Mouse (Mus musculus) neural tube, embryonic 12.5 days (tissue): ENCODE measurements around the gene Sdr9c7. TPM values are rescaled to one million over a fixed set of nuclear protein-coding genes. Genes with fewer than 3 reads are reported as not detected.
"Not testable (repeated sequence)": the region's sequence is repeated elsewhere in the genome, so short reads cannot be mapped to it uniquely, and the experiment has no call there.

Source experiments
- ATAC-seq: fragments of 200-750 bp; cut with Nextera tagmentation; 2 replicates; pipeline ENCODE4 v1.8.0; 2017; ENCODE audit warnings: low read depth, mild to moderate bottlenecking, moderate TSS enrichment, moderate library complexity; ENCODE audit not compliant: low FRiP score
- H3K27ac ChIP-seq: fragments of 300-500 bp; sonication (generic); 2 replicates; pipeline ENCODE4 v1.5.1; 2016
- H3K27me3 ChIP-seq: fragments of 300-500 bp; sonication (generic); replicated peaks from 2 replicates; pipeline ENCODE4 v1.6.1; 2016; ENCODE audit warnings: mild to moderate bottlenecking
- H3K36me3 ChIP-seq: fragments of 300-500 bp; sonication (generic); 2 replicates; pipeline ENCODE4 v1.6.1; 2016; ENCODE audit warnings: mild to moderate bottlenecking
- H3K4me1 ChIP-seq: fragments of 300-500 bp; sonication (generic); 2 replicates; pipeline ENCODE4 v1.6.1; 2016
- H3K4me2 ChIP-seq: fragments of 300-500 bp; sonication (generic); replicated peaks from 2 replicates; pipeline ENCODE4 v1.6.1; 2016; ENCODE audit warnings: mild to moderate bottlenecking
- H3K4me3 ChIP-seq: fragments of 300-500 bp; sonication (generic); 2 replicates; pipeline ENCODE4 v1.5.1; 2016
- H3K9ac ChIP-seq: fragments of 300-500 bp; sonication (generic); 2 replicates; pipeline ENCODE4 v1.6.1; 2016; ENCODE audit warnings: mild to moderate bottlenecking
- H3K9me3 ChIP-seq: fragments of 300-500 bp; sonication (generic); 2 replicates; pipeline ENCODE4 v1.6.1; 2016; ENCODE audit warnings: mild to moderate bottlenecking
- WGBS: fragments of 180-500 bp; shearing (Covaris S2); methylation state at CpG from one replicate; pipeline ENCODE4 v1.1.7; 2016; 5-methylcytosine and 5-hydroxymethylcytosine counted together
- polyA plus RNA-seq: library from polyadenylated mRNA; unstranded; fragments of >200 nt; fragmentation: Nextera tagmentation; extraction: Ambion mirVana; gene quantifications from 2 replicates; pipeline ENCODE4 v1.2.1, GENCODE M21; 2016

Gene Sdr9c7
- polyA plus RNA-seq, 1 experiment from 2014 or later = not detected

DNA sequence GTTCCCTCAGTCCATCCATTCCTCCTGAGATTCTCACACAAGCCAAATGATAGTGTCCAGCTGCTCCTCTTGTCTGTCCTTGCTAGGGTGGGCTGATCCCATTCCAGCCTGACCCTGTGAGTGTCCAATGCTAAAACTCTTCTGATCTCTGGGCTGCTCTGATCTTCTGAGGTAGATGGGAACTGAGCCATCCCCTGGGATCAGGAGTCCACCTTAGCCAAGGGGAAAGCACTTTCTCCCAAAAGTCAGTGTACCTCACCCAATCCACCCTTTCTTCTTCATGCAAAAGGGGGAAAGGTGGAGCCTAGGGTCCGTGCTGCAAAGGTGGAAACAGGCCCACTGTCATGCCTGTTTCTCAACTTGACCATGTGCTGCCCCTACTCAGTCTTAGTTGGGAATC, 6.8 kb upstream of the Sdr9c7 start:
- Histone ChIP-seq H3K9ac (no peak overlapping the region), H3K4me1 (no peaks in the 10 kb centered on the region), H3K4me2 (no peak overlapping the region), H3K36me3 (no peaks in the 10 kb centered on the region), H3K27ac (no peak overlapping the region), H3K9me3 (no peaks in the 10 kb centered on the region), H3K27me3 (no peaks in the 10 kb centered on the region), H3K4me3 (no peak overlapping the region)
- ATAC-seq = no peak
- 74% methylated on average over 1 of the region's 1 CpGs for WGBS

GRCm38 (mm10) chr10:127893163-127894022, 4.9 kb upstream of the Sdr9c7 start:
- not testable (repeated sequence) for H3K4me2 ChIP-seq, H3K27ac ChIP-seq, H3K27me3 ChIP-seq, H3K9ac ChIP-seq, H3K4me1 ChIP-seq, H3K4me3 ChIP-seq, ATAC-seq, H3K36me3 ChIP-seq, H3K9me3 ChIP-seq
- WGBS = 62% methylated on average over 5 of the region's 5 CpGs

DNA sequence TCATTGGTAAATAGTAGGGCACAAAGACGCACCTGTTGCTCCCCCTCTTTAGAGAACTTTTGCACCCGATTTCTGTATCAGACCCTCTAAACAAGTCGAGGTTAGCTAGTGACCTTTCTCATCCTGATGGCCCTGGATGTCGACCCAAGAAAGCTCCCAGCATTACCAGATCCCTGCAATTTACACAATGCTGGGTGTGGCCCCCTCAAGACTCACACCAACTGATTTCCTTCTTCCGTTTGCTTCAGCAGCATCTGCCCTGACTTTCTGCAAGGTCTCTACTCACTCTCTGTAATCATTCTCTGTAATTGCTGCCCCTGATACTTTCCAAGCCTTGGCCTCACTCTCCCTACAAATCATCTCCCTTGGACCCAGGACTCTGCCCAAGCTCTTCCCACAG, 1.6 kb upstream of the Sdr9c7 start:
- no peaks in the 10 kb centered on the region for H3K36me3 ChIP-seq
- ATAC-seq = no peak
- H3K27ac ChIP-seq = no peak overlapping the region
- H3K27me3 ChIP-seq = no peaks in the 10 kb centered on the region
- H3K4me2 ChIP-seq = no peak overlapping the region
- H3K4me3 ChIP-seq = no peak overlapping the region
- H3K9ac ChIP-seq = no peak overlapping the region
- no peaks in the 10 kb centered on the region for H3K9me3 ChIP-seq
- no peaks in the 10 kb centered on the region for H3K4me1 ChIP-seq
- 76% methylated on average over 5 of the region's 5 CpGs for WGBS

GRCm38 (mm10) chr10:127897506-127897905, 812 bp upstream of the Sdr9c7 start:
- no peak overlapping the region for H3K27ac ChIP-seq
- no peaks in the 10 kb centered on the region for H3K9me3 ChIP-seq
- ATAC-seq = no peak
- H3K4me3 ChIP-seq = no peak overlapping the region
- no peak overlapping the region for H3K4me2 ChIP-seq
- no peaks in the 10 kb centered on the region for H3K36me3 ChIP-seq
- no peak overlapping the region for H3K9ac ChIP-seq
- H3K27me3 ChIP-seq = no peaks in the 10 kb centered on the region
- H3K4me1 ChIP-seq = no peaks in the 10 kb centered on the region
- 87% methylated on average over 3 of the region's 3 CpGs for WGBS

DNA sequence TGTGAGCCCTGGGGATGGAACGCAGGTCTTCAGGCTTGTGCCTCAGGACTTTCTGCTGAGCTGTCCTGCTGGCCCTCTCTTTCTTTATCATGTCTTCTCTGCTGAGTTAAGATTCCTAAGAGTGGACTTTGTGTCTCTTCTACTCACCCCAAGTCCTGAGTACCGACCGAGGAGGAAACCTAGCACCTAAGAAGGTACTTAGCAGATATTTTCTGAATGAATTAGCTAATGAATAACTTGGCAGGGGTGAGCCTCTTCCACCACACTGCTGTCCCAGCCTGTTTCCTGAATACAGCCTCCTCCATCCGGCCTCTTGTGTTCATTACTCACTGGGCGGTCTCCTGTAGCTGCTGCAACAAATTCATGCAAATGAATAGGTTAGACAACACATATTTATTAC, 1.5 kb downstream of the Sdr9c7 start:
- Histone ChIP-seq H3K9ac (no peak overlapping the region), H3K4me2 (no peak overlapping the region), H3K9me3 (no peaks in the 10 kb centered on the region), H3K36me3 (no peaks in the 10 kb centered on the region), H3K4me1 (no peaks in the 10 kb centered on the region), H3K4me3 (no peak overlapping the region), H3K27me3 (no peaks in the 10 kb centered on the region), H3K27ac (no peak overlapping the region)
- WGBS = 70% methylated on average over 5 of the region's 5 CpGs
- no peak for ATAC-seq

DNA sequence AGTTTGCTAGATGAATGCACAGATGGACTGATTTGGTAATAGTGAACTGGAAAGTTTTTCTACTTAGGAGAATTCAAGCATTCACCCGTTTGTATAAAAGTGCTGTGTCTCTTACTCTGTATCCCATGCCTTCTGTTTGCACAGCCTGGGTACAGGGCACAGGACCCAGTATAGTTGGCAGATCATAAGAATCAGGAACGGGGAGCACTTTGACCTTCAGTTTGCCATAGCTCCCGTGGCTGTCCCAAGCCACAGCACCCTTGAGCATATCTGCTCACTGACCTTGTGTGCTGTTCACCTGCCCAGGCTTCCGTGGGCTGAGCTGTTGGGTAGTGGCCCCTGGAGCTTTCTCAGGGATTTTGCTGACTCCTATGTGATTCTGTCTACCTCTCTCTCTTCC, 3.4 kb downstream of the Sdr9c7 start:
- no peak overlapping the region for H3K27ac ChIP-seq
- no peaks in the 10 kb centered on the region for H3K4me1 ChIP-seq
- no peaks in the 10 kb centered on the region for H3K27me3 ChIP-seq
- H3K4me3 ChIP-seq = no peak overlapping the region
- H3K9me3 ChIP-seq = no peaks in the 10 kb centered on the region
- no peak for ATAC-seq
- no peak overlapping the region for H3K4me2 ChIP-seq
- WGBS = 79% methylated on average over 4 of the region's 4 CpGs
- no peaks in the 10 kb centered on the region for H3K36me3 ChIP-seq
- H3K9ac ChIP-seq = no peak overlapping the region

- 63% methylated on average over 1 of the region's 1 CpGs for WGBS
- H3K4me3 ChIP-seq = no peak overlapping the region
- no peaks in the 10 kb centered on the region for H3K36me3 ChIP-seq
These were observed 4.8 kb downstream of the Sdr9c7 start for GRCm38 (mm10) chr10:127903116-127903515.

DNA sequence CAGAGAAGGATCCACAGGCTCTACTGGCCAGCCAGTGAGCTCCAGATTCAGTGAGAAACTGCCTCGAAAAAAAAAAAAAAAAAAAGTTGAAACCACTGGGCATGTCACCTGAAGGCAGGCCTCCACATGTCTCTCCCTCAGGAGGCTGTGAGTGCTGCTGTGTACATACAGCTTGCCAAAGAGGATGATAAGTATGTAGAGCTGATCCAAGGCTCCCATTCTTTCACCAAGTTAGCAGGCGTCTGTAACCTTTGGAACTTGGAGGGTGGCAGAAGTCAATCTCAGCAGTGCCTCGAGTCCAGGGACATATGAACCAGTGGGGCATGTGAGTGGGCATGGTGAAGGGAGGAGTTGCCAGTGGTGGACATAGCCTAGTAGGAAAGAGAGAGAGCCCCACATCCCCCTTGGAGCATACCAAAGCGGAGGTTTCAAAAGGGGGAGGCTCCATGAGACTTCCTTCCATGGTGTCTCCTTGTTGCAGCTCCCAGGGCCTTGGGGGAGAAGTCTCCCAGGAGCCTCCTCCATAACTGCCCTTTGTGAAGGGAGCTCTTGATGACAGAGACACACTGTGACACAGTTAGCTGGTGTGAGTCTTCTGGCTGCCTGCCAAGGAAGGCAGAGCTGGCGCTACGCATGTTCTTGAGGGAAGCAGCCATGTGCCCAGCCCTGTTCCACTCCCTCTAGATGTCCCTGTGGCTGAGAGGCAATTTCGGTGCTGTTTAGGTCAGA, 6.6 kb downstream of the Sdr9c7 start:
- Histone ChIP-seq H3K9ac (no peak overlapping the region), H3K4me1 (no peaks in the 10 kb centered on the region), H3K27me3 (no peaks in the 10 kb centered on the region), H3K4me2 (no peak overlapping the region), H3K36me3 (no peaks in the 10 kb centered on the region), H3K4me3 (no peak overlapping the region), H3K27ac (no peak overlapping the region), H3K9me3 (no peaks in the 10 kb centered on the region)
- 68% methylated on average over 7 of the region's 7 CpGs for WGBS
- ATAC-seq = no peak

More at GRCm38 (mm10) chr10:127903116-127903515, 4.8 kb downstream of the Sdr9c7 start:
- H3K9ac ChIP-seq = no peak overlapping the region
- no peaks in the 10 kb centered on the region for H3K4me1 ChIP-seq
- no peaks in the 10 kb centered on the region for H3K9me3 ChIP-seq
- H3K27me3 ChIP-seq = no peaks in the 10 kb centered on the region
- no peak overlapping the region for H3K4me2 ChIP-seq
- ATAC-seq = no peak
- no peak overlapping the region for H3K27ac ChIP-seq

DNA sequence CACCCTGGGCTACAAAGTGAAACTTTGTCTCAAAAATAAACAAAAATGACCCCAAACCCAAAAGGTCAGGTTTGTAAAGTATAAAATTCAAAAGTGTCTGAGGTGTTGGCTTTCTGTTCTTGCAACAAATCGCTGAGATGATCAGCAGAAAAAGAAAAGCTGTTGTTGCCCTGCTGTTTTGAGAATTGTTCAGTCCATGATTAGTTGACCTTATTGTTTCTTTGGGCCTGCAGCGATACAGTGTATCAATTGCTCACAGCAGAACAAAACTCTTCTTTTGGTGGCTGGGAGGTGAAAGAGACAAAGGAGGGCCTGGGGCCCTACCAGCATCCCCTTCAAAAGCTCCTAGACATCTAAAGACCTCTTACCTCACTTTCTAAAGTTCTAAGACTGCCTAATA, 7.8 kb downstream of the Sdr9c7 start:
- no peaks in the 10 kb centered on the region for H3K4me1 ChIP-seq
- H3K36me3 ChIP-seq = no peaks in the 10 kb centered on the region
- ATAC-seq = no peak
- H3K9me3 ChIP-seq = no peaks in the 10 kb centered on the region
- no peak overlapping the region for H3K27ac ChIP-seq
- H3K4me2 ChIP-seq = no peak overlapping the region
- WGBS = 47% methylated on average over 2 of the region's 2 CpGs
- no peaks in the 10 kb centered on the region for H3K27me3 ChIP-seq
- H3K9ac ChIP-seq = no peak overlapping the region
- H3K4me3 ChIP-seq = no peak overlapping the region

- Histone ChIP-seq H3K36me3 (no peaks in the 10 kb centered on the region), H3K9me3 (no peaks in the 10 kb centered on the region), H3K27me3 (no peaks in the 10 kb centered on the region), H3K27ac (no peak overlapping the region), H3K4me1 (no peaks in the 10 kb centered on the region), H3K4me2 (no peak overlapping the region), H3K4me3 (no peak overlapping the region), H3K9ac (no peak overlapping the region)
- no peak for ATAC-seq
These were observed 9.2 kb downstream of the Sdr9c7 start for GRCm38 (mm10) chr10:127907386-127907951.

GRCm38 (mm10) chr10:127915578-127915977, 17.3 kb downstream of the Sdr9c7 start:
- H3K4me3 ChIP-seq = no peak overlapping the region
- 88% methylated on average over 1 of the region's 1 CpGs for WGBS
- no peaks in the 10 kb centered on the region for H3K4me1 ChIP-seq
- ATAC-seq = no peak
- H3K27me3 ChIP-seq = no peaks in the 10 kb centered on the region
- no peaks in the 10 kb centered on the region for H3K9me3 ChIP-seq
- no peaks in the 10 kb centered on the region for H3K36me3 ChIP-seq
- H3K9ac ChIP-seq = no peak overlapping the region
- H3K4me2 ChIP-seq = no peak overlapping the region
- no peak overlapping the region for H3K27ac ChIP-seq

- ATAC-seq, H3K27me3 ChIP-seq, H3K27ac ChIP-seq, H3K4me3 ChIP-seq, H3K9ac ChIP-seq, H3K4me1 ChIP-seq, H3K4me2 ChIP-seq, H3K9me3 ChIP-seq, H3K36me3 ChIP-seq: not testable (repeated sequence)
- 85% methylated on average over 3 of the region's 3 CpGs for WGBS
These were observed 18.9 kb downstream of the Sdr9c7 start for GRCm38 (mm10) chr10:127917183-127917582.
